Mouse (Mus musculus) heart, embryonic 14.5 days (tissue): ENCODE results near the gene Olfr1156. TPM values are rescaled to one million over a fixed set of nuclear protein-coding genes. Genes with fewer than 3 reads are reported as not detected.

ENCODE experiments used
- ATAC-seq: fragments of 200-750 bp; cut with Nextera tagmentation; 2 replicates; pipeline ENCODE4 v1.8.0; 2017; ENCODE audit warnings: low read depth, moderate TSS enrichment; ENCODE audit not compliant: insufficient number of reproducible peaks, insufficient read depth, low FRiP score
- H3K27ac ChIP-seq, 2 experiments: fragments of 200-500 bp in 1 of 2; fragments of 300-500 bp in 1 of 2; sonication (generic) in 1 of 2; replicated peaks in 1 of 2; 2 replicates each; pipeline ENCODE4 v1.5.1; 2012 to 2014; ENCODE audit warnings: low read depth in 2 of 2, low read length in 2 of 2, control low read depth in 1 of 2, mild to moderate bottlenecking in 1 of 2, mixed read lengths in 1 of 2; ENCODE audit not compliant: control insufficient read depth in 1 of 2, insufficient read depth in 1 of 2
- H3K27me3 ChIP-seq: fragments of 300-500 bp; sonication (generic); 2 replicates; pipeline ENCODE4 v1.6.1; 2014; ENCODE audit warnings: mild to moderate bottlenecking, low read length, control low read depth; ENCODE audit not compliant: control insufficient read depth, insufficient read depth
- H3K36me3 ChIP-seq: fragments of 300-500 bp; sonication (generic); 2 replicates; pipeline ENCODE4 v1.6.1; 2014; ENCODE audit warnings: mild to moderate bottlenecking, control low read depth, low read length, mixed read lengths; ENCODE audit not compliant: control insufficient read depth, insufficient read depth
- H3K4me1 ChIP-seq, 2 experiments: fragments of 200-500 bp in 1 of 2; fragments of 300-500 bp in 1 of 2; sonication (generic) in 1 of 2; 2 replicates each; pipeline ENCODE4 v1.6.1; 2012 to 2014; ENCODE audit warnings: low read length in 2 of 2, control low read depth in 1 of 2, mixed read lengths in 1 of 2; ENCODE audit not compliant: control insufficient read depth in 2 of 2, insufficient read depth in 2 of 2
- H3K4me2 ChIP-seq: fragments of 300-500 bp; sonication (generic); 2 replicates; pipeline ENCODE4 v1.6.1; 2014; ENCODE audit warnings: mild to moderate bottlenecking, low read length
- H3K4me3 ChIP-seq, 2 experiments: fragments of 200-500 bp in 1 of 2; fragments of 300-500 bp in 1 of 2; sonication (generic) in 1 of 2; 2 replicates each; pipeline ENCODE4 v1.5.1; 2012 to 2014; ENCODE audit warnings: low read length in 2 of 2, mild to moderate bottlenecking in 2 of 2, control low read depth in 1 of 2, low read depth in 1 of 2, moderate library complexity in 1 of 2; ENCODE audit not compliant: control insufficient read depth in 1 of 2, insufficient read depth in 1 of 2
- H3K9ac ChIP-seq: fragments of 300-500 bp; sonication (generic); 2 replicates; pipeline ENCODE4 v1.6.1; 2014; ENCODE audit warnings: mild to moderate bottlenecking, low read length
- H3K9me3 ChIP-seq: fragments of 300-500 bp; sonication (generic); 2 replicates; pipeline ENCODE4 v1.6.1; 2016; ENCODE audit warnings: low read length, control low read depth; ENCODE audit not compliant: control insufficient read depth
- WGBS: fragments of 180-500 bp; shearing (Covaris S2); extraction: QIAGEN DNeasy Blood & Tissue Kit; methylation state at CpG from one replicate; pipeline ENCODE4 v1.1.7; 2014; 5-methylcytosine and 5-hydroxymethylcytosine counted together
- polyA plus RNA-seq: library from polyadenylated mRNA; unstranded; fragments of >200 nt; fragmentation: Nextera tagmentation; extraction: Ambion mirVana; gene quantifications from 2 replicates; pipeline ENCODE4 v1.2.1, GENCODE M21; 2014

Olfr1156 gene
- not detected in 2 replicates for polyA plus RNA-seq

DNA sequence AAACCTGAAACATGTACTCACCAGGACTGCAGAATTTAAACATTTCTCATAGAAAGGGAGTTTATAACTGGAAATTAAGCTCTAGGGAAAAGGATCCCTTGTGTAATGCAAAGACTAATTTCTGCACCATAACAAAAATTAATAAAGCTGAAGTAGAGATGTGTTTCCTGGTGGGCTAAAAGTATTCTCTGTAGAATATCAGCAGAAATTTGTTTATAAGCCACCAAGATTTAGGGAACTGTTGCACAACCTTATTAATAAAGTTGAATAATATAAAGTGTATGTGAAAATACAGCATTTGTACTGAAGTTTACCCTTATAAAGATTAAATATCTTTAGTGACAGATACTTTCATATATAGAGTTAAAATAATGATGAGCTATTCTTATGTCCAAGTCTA, at the start of gene Olfr1156:
Olfr1156 (minus strand) TSS at position 101 of the 400 bp plus-strand sequence.
- Histone ChIP-seq H3K9me3 (no peaks in the 10 kb centered on the region), H3K36me3 (no peaks in the 10 kb centered on the region), H3K4me1 (no peaks in the 10 kb centered on the region), H3K27ac (no peak within 1 kb of the TSS), H3K4me2 (no peak within 1 kb of the TSS), H3K4me3 (no peak within 1 kb of the TSS), H3K9ac (no peak within 1 kb of the TSS), H3K27me3 (no peaks in the 10 kb centered on the region)
- no peak for ATAC-seq

GRCm38 (mm10) chr2:87989813-87990212, 36.9 kb upstream of the Olfr1156 start, which contains the start of gene Olfr1158:
Gene Olfr1158, plus strand, starts transcription at chr2:87990113.
- H3K36me3 ChIP-seq, result no peaks in the 10 kb centered on the region
- H3K9me3 ChIP-seq, result no peaks in the 10 kb centered on the region
- H3K4me2 ChIP-seq, result no peak within 1 kb of the TSS
- H3K27ac ChIP-seq, result no peak within 1 kb of the TSS
- no peak for ATAC-seq
- no peak within 1 kb of the TSS for H3K9ac ChIP-seq
- no peaks in the 10 kb centered on the region for H3K27me3 ChIP-seq
- no peaks in the 10 kb centered on the region for H3K4me1 ChIP-seq
- H3K4me3 ChIP-seq, result no peak within 1 kb of the TSS

DNA sequence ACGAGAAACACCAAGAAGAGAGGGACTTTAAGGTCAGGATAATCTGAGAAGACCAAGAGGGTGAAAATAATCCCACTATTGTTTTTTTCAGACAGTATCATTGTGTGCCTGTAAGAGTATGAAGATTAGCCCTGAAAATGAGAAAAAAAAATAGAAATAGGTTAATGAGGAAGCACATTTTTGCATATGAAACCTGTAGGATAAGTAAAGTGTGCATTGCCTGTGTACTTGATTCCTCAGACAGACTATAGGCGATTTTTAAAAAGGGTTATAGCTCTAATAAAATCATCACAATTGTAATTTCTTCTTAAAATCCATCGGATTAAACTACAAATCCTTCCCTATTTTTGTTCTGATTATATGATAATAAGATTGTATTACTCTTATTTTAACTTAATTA, 21.7 kb upstream of the Olfr1156 start, which contains the start of gene Olfr74:
Olfr74 (minus strand) TSS at position 101 of the 400 bp plus-strand sequence.
- WGBS, result 56% methylated on average over 3 of the region's 3 CpGs
- ATAC-seq, result no peak

GRCm38 (mm10) chr2:87968199-87968598, 15.3 kb upstream of the Olfr1156 start, which contains the start of gene Olfr1157:
Gene Olfr1157, minus strand, starts transcription at chr2:87968299.
- Histone ChIP-seq H3K4me1 (no peaks in the 10 kb centered on the region), H3K27me3 (no peaks in the 10 kb centered on the region), H3K4me3 (no peak within 1 kb of the TSS), H3K36me3 (no peaks in the 10 kb centered on the region), H3K27ac (no peak within 1 kb of the TSS), H3K9me3 (no peaks in the 10 kb centered on the region), H3K4me2 (no peak within 1 kb of the TSS), H3K9ac (no peak within 1 kb of the TSS)
- no peak for ATAC-seq
- WGBS, result 88% methylated on average over 4 of the region's 4 CpGs

More for the DNA sequence above, 21.7 kb upstream of the Olfr1156 start, which contains the start of gene Olfr74:
- no peaks in the 10 kb centered on the region for H3K9me3 ChIP-seq
- H3K4me1 ChIP-seq, result no peaks in the 10 kb centered on the region
- no peak within 1 kb of the TSS for H3K4me3 ChIP-seq
- no peaks in the 10 kb centered on the region for H3K27me3 ChIP-seq
- H3K9ac ChIP-seq, result no peak within 1 kb of the TSS
- H3K27ac ChIP-seq, result no peak within 1 kb of the TSS
- H3K4me2 ChIP-seq, result no peak within 1 kb of the TSS
- no peaks in the 10 kb centered on the region for H3K36me3 ChIP-seq

DNA sequence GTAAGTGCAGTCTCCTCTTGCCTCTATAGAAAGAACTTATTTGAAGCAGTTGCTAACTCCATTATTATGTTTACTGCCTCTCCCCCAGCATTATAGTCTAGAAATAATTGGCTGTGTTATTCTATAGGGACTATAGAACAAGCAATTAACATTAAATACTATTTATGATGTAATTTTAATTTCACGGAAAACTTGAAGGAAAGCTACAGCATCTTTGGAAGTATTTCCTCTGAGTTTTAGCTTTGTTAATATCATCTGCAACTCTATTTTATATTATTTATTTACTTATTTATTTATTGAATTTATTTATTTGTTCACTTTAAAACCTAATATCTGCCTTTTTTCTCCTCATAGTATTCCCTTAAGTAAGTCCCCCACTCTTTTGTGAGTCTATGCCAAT, 7.9 kb downstream of the Olfr1156 start, which contains the start of gene Olfr1155:
Olfr1155 (minus strand) TSS at position 101 of the 400 bp plus-strand sequence.
- H3K27me3 ChIP-seq, result no peaks in the 10 kb centered on the region
- 91% methylated on average over 1 of the region's 1 CpGs for WGBS
- ATAC-seq, result no peak

GRCm38 (mm10) chr2:87905066-87905465, 47.8 kb downstream of the Olfr1156 start, which contains the start of gene Olfr1154:
Gene Olfr1154, minus strand, starts transcription at chr2:87905166.
- 81% methylated on average over 1 of the region's 1 CpGs for WGBS

More for the DNA sequence above, 7.9 kb downstream of the Olfr1156 start, which contains the start of gene Olfr1155:
- no peak within 1 kb of the TSS for H3K9ac ChIP-seq
- no peak within 1 kb of the TSS for H3K4me2 ChIP-seq
- H3K27ac ChIP-seq, result no peak within 1 kb of the TSS
- H3K4me3 ChIP-seq, result no peak within 1 kb of the TSS
- no peaks in the 10 kb centered on the region for H3K9me3 ChIP-seq
- H3K36me3 ChIP-seq, result no peaks in the 10 kb centered on the region
- H3K4me1 ChIP-seq, result no peaks in the 10 kb centered on the region

More at GRCm38 (mm10) chr2:87905066-87905465, 47.8 kb downstream of the Olfr1156 start, which contains the start of gene Olfr1154:
- Histone ChIP-seq H3K4me3 (no peak within 1 kb of the TSS), H3K27ac (no peak within 1 kb of the TSS), H3K9ac (no peak within 1 kb of the TSS), H3K36me3 (no peaks in the 10 kb centered on the region), H3K4me2 (no peak within 1 kb of the TSS), H3K27me3 (no peaks in the 10 kb centered on the region), H3K4me1 (no peaks in the 10 kb centered on the region), H3K9me3 (no peaks in the 10 kb centered on the region)
- no peak for ATAC-seq

Other genes with a start within 250 kb of the Olfr1156 start
- not detected in 2 replicates for gene Olfr1137, start 239.9 kb downstream of the Olfr1156 start, polyA plus RNA-seq
- gene Olfr1138, start 213.1 kb downstream of the Olfr1156 start, polyA plus RNA-seq, result not detected in 2 replicates
- gene Olfr1140, start 209.3 kb downstream of the Olfr1156 start, polyA plus RNA-seq, result not detected in 2 replicates
- not detected in 2 replicates for gene Olfr1141, start 199.1 kb downstream of the Olfr1156 start, polyA plus RNA-seq
- not detected in 2 replicates for gene Olfr152, start 173.6 kb downstream of the Olfr1156 start, polyA plus RNA-seq
- not detected in 2 replicates for gene Olfr1143, start 152.5 kb downstream of the Olfr1156 start, polyA plus RNA-seq
- not detected in 2 replicates for gene Olfr1145, start 143.3 kb downstream of the Olfr1156 start, polyA plus RNA-seq
- not detected in 2 replicates for gene Olfr1148, start 122.6 kb downstream of the Olfr1156 start, polyA plus RNA-seq
- not detected in 2 replicates for gene Olfr1150-ps1, start 109.1 kb downstream of the Olfr1156 start, polyA plus RNA-seq
- not detected in 2 replicates for gene Olfr1151, start 97.2 kb downstream of the Olfr1156 start, polyA plus RNA-seq
- gene Olfr1152, start 86.6 kb downstream of the Olfr1156 start, polyA plus RNA-seq, result not detected in 2 replicates
- gene Olfr1153, start 58.1 kb downstream of the Olfr1156 start, polyA plus RNA-seq, result not detected in 2 replicates
- gene Olfr1154, start 47.9 kb downstream of the Olfr1156 start, polyA plus RNA-seq, result not detected in 2 replicates
- not detected in 2 replicates for gene Olfr1155, start 8.0 kb downstream of the Olfr1156 start, polyA plus RNA-seq
- gene Olfr1157, start 15.2 kb upstream of the Olfr1156 start, polyA plus RNA-seq, result not detected in 2 replicates
- gene Olfr74, start 21.6 kb upstream of the Olfr1156 start, polyA plus RNA-seq, result not detected in 2 replicates
- gene Olfr1158, start 37.0 kb upstream of the Olfr1156 start, polyA plus RNA-seq, result not detected in 2 replicates
- gene Olfr1160, start 55.2 kb upstream of the Olfr1156 start, polyA plus RNA-seq, result not detected in 2 replicates
- not detected in 2 replicates for gene Olfr1161, start 69.7 kb upstream of the Olfr1156 start, polyA plus RNA-seq
- gene Olfr73, start 84.6 kb upstream of the Olfr1156 start, polyA plus RNA-seq, result not detected in 2 replicates
- not detected in 2 replicates for gene Olfr1162, start 98.0 kb upstream of the Olfr1156 start, polyA plus RNA-seq
- gene Olfr1163, start 118.7 kb upstream of the Olfr1156 start, polyA plus RNA-seq, result not detected in 2 replicates
- not detected in 2 replicates for gene Olfr1164, start 140.9 kb upstream of the Olfr1156 start, polyA plus RNA-seq
- not detected in 2 replicates for gene Olfr1166, start 175.2 kb upstream of the Olfr1156 start, polyA plus RNA-seq
- not detected in 2 replicates for gene Olfr1167, start 202.1 kb upstream of the Olfr1156 start, polyA plus RNA-seq
- not detected in 2 replicates for gene Olfr1168, start 228.8 kb upstream of the Olfr1156 start, polyA plus RNA-seq